Mouse (Mus musculus): Measurements from ENCODE around the gene Btbd9. TPM values are rescaled to one million over a fixed set of nuclear protein-coding genes. Genes with fewer than 3 reads are reported as not detected.

Btbd9 gene
- polyA plus RNA-seq, 1 experiment from 2014 or later = 40.6 TPM

GRCm38 (mm10) chr17:30259938-30260337, 316.4 kb downstream of the Btbd9 start:
- no peak overlapping the region for H3K4me2 ChIP-seq (ENCODE audit: low read depth, low read length)
- H3K4me1 ChIP-seq (ENCODE audit: control insufficient read depth, insufficient read depth, low read length) = no peaks in the 10 kb centered on the region; the same call in 1 of the 2 replicates
- no peak overlapping the region for H3K4me3 ChIP-seq (ENCODE audit: low read depth, low read length)
- no peaks in the 10 kb centered on the region for H3K9me3 ChIP-seq (replicated peaks; ENCODE audit: control insufficient read depth, low read length)
- H3K36me3 ChIP-seq (replicated peaks; ENCODE audit: control insufficient read depth, insufficient read depth, low read depth, low read length) = no peaks in the 10 kb centered on the region
- no peaks in the 10 kb centered on the region for H3K27me3 ChIP-seq (ENCODE audit: control insufficient read depth, insufficient read depth, low read length)
- WGBS = 71% methylated on average over 6 of the region's 6 CpGs
- H3K27ac ChIP-seq (replicated peaks; ENCODE audit: low read depth, low read length) = no peak overlapping the region
- ATAC-seq (replicated peaks; ENCODE audit: insufficient number of reproducible peaks, low FRiP score, low TSS enrichment, low read depth) (no peak), DNase-seq (ENCODE audit: low spot score) (no peak)
- H3K9ac ChIP-seq (replicated peaks; ENCODE audit: low read length) = no peak overlapping the region

DNA sequence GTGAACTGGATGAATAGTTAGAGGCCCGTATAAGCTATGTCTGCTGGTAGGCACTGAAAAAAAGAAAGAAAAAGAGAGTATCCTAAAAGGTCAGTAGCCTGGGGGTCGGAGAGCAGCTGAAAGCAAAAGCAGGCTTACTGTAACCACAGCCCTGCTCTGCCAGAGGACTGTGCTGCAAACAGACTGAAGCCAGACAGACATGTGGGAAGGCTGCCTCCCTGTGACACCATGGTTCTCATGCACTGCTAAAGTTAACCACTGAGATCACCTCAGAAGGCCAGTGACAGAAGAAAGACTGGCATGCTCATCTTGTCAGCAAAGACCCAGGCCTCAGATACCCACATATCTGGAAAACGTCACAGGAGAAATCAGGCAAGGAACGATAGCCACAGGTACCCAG, 317.8 kb downstream of the Btbd9 start:
- H3K27me3 ChIP-seq (ENCODE audit: control insufficient read depth, insufficient read depth, low read length) = no peaks in the 10 kb centered on the region
- no peak overlapping the region for H3K4me2 ChIP-seq (ENCODE audit: low read depth, low read length)
- H3K9ac ChIP-seq (replicated peaks; ENCODE audit: low read length) = no peak overlapping the region
- H3K27ac ChIP-seq (replicated peaks; ENCODE audit: low read depth, low read length) = no peak overlapping the region
- ATAC-seq (replicated peaks; ENCODE audit: insufficient number of reproducible peaks, low FRiP score, low TSS enrichment, low read depth) = no peak
- no peak overlapping the region for H3K4me3 ChIP-seq (ENCODE audit: low read depth, low read length)
- H3K9me3 ChIP-seq (replicated peaks; ENCODE audit: control insufficient read depth, low read length) = no peaks in the 10 kb centered on the region
- no peaks in the 10 kb centered on the region for H3K36me3 ChIP-seq (replicated peaks; ENCODE audit: control insufficient read depth, insufficient read depth, low read depth, low read length)
- WGBS = 58% methylated on average over 4 of the region's 4 CpGs
- DNase-seq (ENCODE audit: low spot score) = no peak
- no peaks in the 10 kb centered on the region; the same call in 1 of the 2 replicates for H3K4me1 ChIP-seq (ENCODE audit: control insufficient read depth, insufficient read depth, low read length)

DNA sequence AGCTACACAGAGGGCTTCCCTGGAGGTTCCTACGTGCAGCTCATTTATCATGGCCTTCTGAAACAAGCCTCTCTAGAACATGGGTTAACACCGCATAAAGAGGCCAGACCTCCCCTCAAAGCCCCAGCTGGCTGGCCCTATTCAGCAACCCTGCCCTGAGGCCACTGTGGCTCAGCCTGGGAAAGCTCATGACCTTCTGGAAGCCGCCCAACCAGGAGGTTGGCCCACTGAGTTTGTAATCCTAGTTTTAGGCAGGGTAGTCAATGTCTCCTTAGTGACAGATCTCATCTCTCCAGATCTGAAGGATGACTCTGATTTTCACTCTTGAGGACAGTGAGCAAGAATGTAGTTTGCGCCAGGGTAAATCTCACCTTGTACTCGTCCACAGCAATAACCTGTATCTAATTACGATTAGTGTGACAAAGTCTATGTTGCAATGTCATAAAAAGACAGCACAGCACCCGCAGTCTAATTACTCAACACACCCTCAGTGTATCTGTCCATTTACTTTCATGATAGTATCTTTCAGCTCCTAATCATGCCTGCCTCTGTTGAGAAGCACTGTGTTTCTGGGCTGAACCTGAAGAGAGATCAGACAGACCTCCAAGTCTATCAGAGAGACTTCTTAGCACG, 320.2 kb downstream of the Btbd9 start:
- ATAC-seq (replicated peaks; ENCODE audit: insufficient number of reproducible peaks, low FRiP score, low TSS enrichment, low read depth) = no peak
- Histone ChIP-seq H3K36me3 (replicated peaks; ENCODE audit: control insufficient read depth, insufficient read depth, low read depth, low read length) (no peaks in the 10 kb centered on the region), H3K27ac (replicated peaks; ENCODE audit: low read depth, low read length) (no peak overlapping the region), H3K27me3 (ENCODE audit: control insufficient read depth, insufficient read depth, low read length) (no peaks in the 10 kb centered on the region), H3K9me3 (replicated peaks; ENCODE audit: control insufficient read depth, low read length) (no peaks in the 10 kb centered on the region), H3K4me2 (ENCODE audit: low read depth, low read length) (no peak overlapping the region), H3K9ac (replicated peaks; ENCODE audit: low read length) (no peak overlapping the region), H3K4me1 (ENCODE audit: control insufficient read depth, insufficient read depth, low read length) (no peaks in the 10 kb centered on the region; the same call in 1 of the 2 replicates), H3K4me3 (ENCODE audit: low read depth, low read length) (no peak overlapping the region)
- 71% methylated on average over 8 of the region's 8 CpGs for WGBS
- DNase-seq (ENCODE audit: low spot score) = no peak

GRCm38 (mm10) chr17:30253924-30254323, 322.4 kb downstream of the Btbd9 start:
- Histone ChIP-seq H3K9ac (replicated peaks; ENCODE audit: low read length) (no peak overlapping the region), H3K9me3 (replicated peaks; ENCODE audit: control insufficient read depth, low read length) (no peaks in the 10 kb centered on the region), H3K4me2 (ENCODE audit: low read depth, low read length) (no peak overlapping the region), H3K36me3 (replicated peaks; ENCODE audit: control insufficient read depth, insufficient read depth, low read depth, low read length) (no peaks in the 10 kb centered on the region), H3K27me3 (ENCODE audit: control insufficient read depth, insufficient read depth, low read length) (no peaks in the 10 kb centered on the region), H3K4me1 (ENCODE audit: control insufficient read depth, insufficient read depth, low read length) (no peaks in the 10 kb centered on the region; the same call in 1 of the 2 replicates), H3K27ac (replicated peaks; ENCODE audit: low read depth, low read length) (no peak overlapping the region), H3K4me3 (ENCODE audit: low read depth, low read length) (no peak overlapping the region)
- WGBS = 47% methylated on average over 7 of the region's 7 CpGs
- DNase-seq (ENCODE audit: low spot score) = no peak
- no peak for ATAC-seq (replicated peaks; ENCODE audit: insufficient number of reproducible peaks, low FRiP score, low TSS enrichment, low read depth)

DNA sequence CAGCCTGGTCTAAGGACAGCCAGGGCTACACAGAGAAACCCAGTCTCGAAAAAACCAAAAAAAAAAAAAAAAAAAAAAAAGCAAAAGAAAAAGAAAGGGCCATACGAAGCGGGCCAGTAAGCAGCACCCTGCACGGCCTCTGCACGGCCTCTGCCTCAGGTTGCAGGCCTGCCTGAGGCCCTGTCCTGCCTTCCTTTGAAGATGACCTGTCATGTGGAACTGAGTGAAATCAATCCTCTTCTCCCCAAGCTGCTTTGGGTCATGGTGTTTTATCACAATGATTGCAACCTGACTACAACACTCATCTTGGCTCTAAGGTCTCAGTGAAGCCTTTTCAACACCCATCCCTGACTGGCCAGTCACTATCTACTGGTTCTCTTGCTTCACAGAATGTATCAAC, 323.3 kb downstream of the Btbd9 start:
- H3K27me3 ChIP-seq (ENCODE audit: control insufficient read depth, insufficient read depth, low read length) = no peaks in the 10 kb centered on the region
- no peak overlapping the region for H3K9ac ChIP-seq (replicated peaks; ENCODE audit: low read length)
- H3K9me3 ChIP-seq (replicated peaks; ENCODE audit: control insufficient read depth, low read length) = no peaks in the 10 kb centered on the region
- H3K36me3 ChIP-seq (replicated peaks; ENCODE audit: control insufficient read depth, insufficient read depth, low read depth, low read length) = no peaks in the 10 kb centered on the region
- 59% methylated on average over 5 of the region's 5 CpGs for WGBS
- H3K4me3 ChIP-seq (ENCODE audit: low read depth, low read length) = no peak overlapping the region
- DNase-seq (ENCODE audit: low spot score) (no peak), ATAC-seq (replicated peaks; ENCODE audit: insufficient number of reproducible peaks, low FRiP score, low TSS enrichment, low read depth) (no peak)
- no peak overlapping the region for H3K4me2 ChIP-seq (ENCODE audit: low read depth, low read length)
- no peaks in the 10 kb centered on the region; the same call in 1 of the 2 replicates for H3K4me1 ChIP-seq (ENCODE audit: control insufficient read depth, insufficient read depth, low read length)
- no peak overlapping the region for H3K27ac ChIP-seq (replicated peaks; ENCODE audit: low read depth, low read length)

DNA sequence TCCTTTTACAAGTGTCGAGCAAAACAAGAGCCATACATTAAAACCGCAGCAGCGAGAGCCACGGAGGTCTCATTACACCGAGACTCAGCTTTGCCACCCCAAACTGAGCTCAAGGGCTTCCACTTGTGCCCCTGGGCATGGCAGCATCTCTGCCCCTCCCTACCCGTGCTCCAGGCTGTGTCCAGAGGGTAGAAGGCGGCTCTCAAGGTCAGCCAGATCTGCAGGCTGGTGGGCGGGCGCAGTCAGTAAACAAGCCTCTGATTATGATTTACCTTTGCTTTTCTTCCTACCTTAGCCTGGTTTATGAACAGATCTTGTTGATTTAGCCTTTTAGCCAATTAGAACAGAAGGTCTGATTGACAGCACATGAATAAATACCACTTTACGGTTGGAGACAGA, 331.0 kb downstream of the Btbd9 start:
- 60% methylated on average over 10 of the region's 10 CpGs for WGBS
- Histone ChIP-seq H3K4me3 (ENCODE audit: low read depth, low read length) (no peak overlapping the region), H3K27ac (replicated peaks; ENCODE audit: low read depth, low read length) (no peak overlapping the region), H3K4me2 (ENCODE audit: low read depth, low read length) (no peak overlapping the region), H3K4me1 (ENCODE audit: control insufficient read depth, insufficient read depth, low read length) (no peaks in the 10 kb centered on the region; the same call in 1 of the 2 replicates), H3K9me3 (replicated peaks; ENCODE audit: control insufficient read depth, low read length) (no peaks in the 10 kb centered on the region), H3K9ac (replicated peaks; ENCODE audit: low read length) (no peak overlapping the region), H3K27me3 (ENCODE audit: control insufficient read depth, insufficient read depth, low read length) (no peaks in the 10 kb centered on the region), H3K36me3 (replicated peaks; ENCODE audit: control insufficient read depth, insufficient read depth, low read depth, low read length) (no peaks in the 10 kb centered on the region)
- DNase-seq (ENCODE audit: low spot score) = no peak
- ATAC-seq (replicated peaks; ENCODE audit: insufficient number of reproducible peaks, low FRiP score, low TSS enrichment, low read depth) = no peak

DNA sequence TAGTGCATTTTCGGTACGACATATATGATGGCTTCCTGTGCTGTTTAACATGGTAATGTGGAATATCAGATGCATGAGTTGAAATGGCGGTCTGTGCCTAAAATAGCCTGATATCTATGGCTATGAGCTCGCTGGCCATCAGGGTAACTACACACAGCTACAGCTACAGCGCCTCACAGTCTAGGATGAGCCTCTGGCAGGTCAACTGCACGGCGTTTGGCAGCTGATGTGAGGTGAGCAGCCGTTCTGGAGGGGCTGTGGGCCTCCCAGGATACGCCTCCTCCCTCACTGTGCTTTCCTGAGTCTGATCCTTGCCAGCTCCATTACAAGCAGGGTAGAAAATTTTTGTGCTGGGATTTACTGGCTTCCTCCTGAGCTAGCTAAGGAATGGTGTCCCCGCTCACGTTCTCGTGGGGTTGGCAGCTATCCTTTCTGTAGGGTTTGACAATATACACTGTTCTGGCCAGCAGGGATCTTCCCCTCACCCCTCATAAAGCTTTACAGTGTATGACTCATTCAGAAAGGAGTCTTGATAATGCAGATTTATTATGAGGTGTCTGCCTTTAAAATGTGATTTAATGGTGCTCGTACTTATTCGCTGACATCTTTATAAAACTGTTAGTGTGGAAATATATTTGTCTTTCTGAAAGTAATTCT, 331.5 kb downstream of the Btbd9 start:
- ATAC-seq (replicated peaks; ENCODE audit: insufficient number of reproducible peaks, low FRiP score, low TSS enrichment, low read depth) (no peak), DNase-seq (ENCODE audit: low spot score) (no peak)
- no peak overlapping the region for H3K4me2 ChIP-seq (ENCODE audit: low read depth, low read length)
- 75% methylated on average over 14 of the region's 14 CpGs for WGBS
- H3K9me3 ChIP-seq (replicated peaks; ENCODE audit: control insufficient read depth, low read length) = no peaks in the 10 kb centered on the region
- H3K36me3 ChIP-seq (replicated peaks; ENCODE audit: control insufficient read depth, insufficient read depth, low read depth, low read length) = no peaks in the 10 kb centered on the region
- H3K9ac ChIP-seq (replicated peaks; ENCODE audit: low read length) = no peak overlapping the region
- H3K27me3 ChIP-seq (ENCODE audit: control insufficient read depth, insufficient read depth, low read length) = no peaks in the 10 kb centered on the region
- no peaks in the 10 kb centered on the region; the same call in 1 of the 2 replicates for H3K4me1 ChIP-seq (ENCODE audit: control insufficient read depth, insufficient read depth, low read length)
- H3K27ac ChIP-seq (replicated peaks; ENCODE audit: low read depth, low read length) = no peak overlapping the region
- no peak overlapping the region for H3K4me3 ChIP-seq (ENCODE audit: low read depth, low read length)

GRCm38 (mm10) chr17:30243540-30243939, 332.7 kb downstream of the Btbd9 start:
- H3K4me1 ChIP-seq (ENCODE audit: control insufficient read depth, insufficient read depth, low read length) = no peaks in the 10 kb centered on the region; the same call in 1 of the 2 replicates
- no peaks in the 10 kb centered on the region for H3K9me3 ChIP-seq (replicated peaks; ENCODE audit: control insufficient read depth, low read length)
- H3K4me2 ChIP-seq (ENCODE audit: low read depth, low read length) = no peak overlapping the region
- H3K4me3 ChIP-seq (ENCODE audit: low read depth, low read length) = no peak overlapping the region
- H3K9ac ChIP-seq (replicated peaks; ENCODE audit: low read length) = no peak overlapping the region
- ATAC-seq (replicated peaks; ENCODE audit: insufficient number of reproducible peaks, low FRiP score, low TSS enrichment, low read depth) (no peak), DNase-seq (ENCODE audit: low spot score) (no peak)
- H3K27ac ChIP-seq (replicated peaks; ENCODE audit: low read depth, low read length) = no peak overlapping the region
- no peaks in the 10 kb centered on the region for H3K36me3 ChIP-seq (replicated peaks; ENCODE audit: control insufficient read depth, insufficient read depth, low read depth, low read length)
- no peaks in the 10 kb centered on the region for H3K27me3 ChIP-seq (ENCODE audit: control insufficient read depth, insufficient read depth, low read length)
- WGBS = 84% methylated on average over 7 of the region's 7 CpGs
